In genomic region chr1:167932088-167932487, GRCm38 (mm10) we compare ENCODE assay signal across 8 mouse cellular contexts.
A peak's percentile ranks its signal among the peaks of the same experiment; 100 is the strongest.
DNase-seq lines count a peak whose midpoint lies in the region; ATAC-seq and TF ChIP-seq lines count a peak whose summit lies in the region.

No protein-coding gene starts in this region.

- no peaks in the 10 kb centered on the region for H3K36me3 ChIP-seq in liver, postnatal 0 days (replicated peaks; ENCODE audit: insufficient read depth, low read length)
- no peaks in the 10 kb centered on the region for H3K36me3 ChIP-seq in liver, embryonic 12.5 days

- no peak for ATAC-seq in liver, postnatal 0 days
- ATAC-seq in liver, embryonic 12.5 days, result no peak

- H3K27me3 ChIP-seq in liver, postnatal 0 days (ENCODE audit: insufficient read depth, low read length), result no peaks in the 10 kb centered on the region
- H3K27me3 ChIP-seq in liver, embryonic 12.5 days (replicated peaks), result peaks cover 32% of the 10 kb centered on the region

- 31% methylated on average over 2 of the region's 2 CpGs for WGBS in liver, postnatal 0 days (ENCODE audit: insufficient replicate concordance)
- 35% methylated on average over 2 of the region's 2 CpGs for WGBS in liver, embryonic 12.5 days (ENCODE audit: insufficient replicate concordance)

- H3K4me2 ChIP-seq in liver, postnatal 0 days (ENCODE audit: low read depth, low read length), result no peak overlapping the region
- H3K4me2 ChIP-seq in liver, embryonic 12.5 days, result no peak overlapping the region

- no peak overlapping the region for H3K27ac ChIP-seq in liver, postnatal 0 days (ENCODE audit: low read depth)
- no peak overlapping the region for H3K27ac ChIP-seq in liver, embryonic 12.5 days

- H3K9me3 ChIP-seq in liver, postnatal 0 days (ENCODE audit: low read length), result no peaks in the 10 kb centered on the region
- no peaks in the 10 kb centered on the region for H3K9me3 ChIP-seq in liver, embryonic 12.5 days (replicated peaks)

- peak; percentile 29 for DNase-seq in heart, adult 11 months
- DNase-seq in heart, adult 9 months (ENCODE audit: low spot score in 2 of 2), result no peak
- DNase-seq in liver, postnatal 0 days, result no peak
- DNase-seq in c-Kit-positive CD71-negative TER-119-negative erythroid progenitor cells, embryonic 14.5 days (ENCODE audit: low read depth), result peak; percentile 12
- DNase-seq in lung, postnatal 36 days, result peak; percentile 51
- no peak for DNase-seq in urinary bladder, postnatal 10 days (ENCODE audit: low spot score)
- DNase-seq in cerebellum, adult 9-11 months, result no peak

- TF ChIP-seq CTCF in liver, postnatal 0 days (IDR thresholded peaks at IDR 0.05; ENCODE audit: low read depth), result peak; percentile 42

- no peak overlapping the region for H3K4me3 ChIP-seq in liver, postnatal 0 days (ENCODE audit: low read depth, low read length)
- H3K4me3 ChIP-seq in liver, embryonic 12.5 days, result no peak overlapping the region

- no peak for TF ChIP-seq EP300 in liver, postnatal 0 days (IDR thresholded peaks at IDR 0.05; ENCODE audit: low read depth)

- no peaks in the 10 kb centered on the region for H3K4me1 ChIP-seq in liver, postnatal 0 days (ENCODE audit: insufficient read depth)
- peaks cover 4% of the 10 kb centered on the region for H3K4me1 ChIP-seq in liver, embryonic 12.5 days

- H3K9ac ChIP-seq in liver, postnatal 0 days (replicated peaks), result no peak overlapping the region
- H3K9ac ChIP-seq in liver, embryonic 12.5 days, result no peak overlapping the region

Comparison
In these comparisons a context has a peak if more than half of its experiments do, and no peak if none do; other contexts are left out.
1. DNase-seq: peak in heart, adult 11 months (single experiment), c-Kit-positive CD71-negative TER-119-negative erythroid progenitor cells, embryonic 14.5 days (single experiment) and lung, postnatal 36 days (single experiment); none in heart, adult 9 months (0 of 2), liver, postnatal 0 days (single experiment), urinary bladder, postnatal 10 days (single experiment) and cerebellum, adult 9-11 months (single experiment).